Mouse (Mus musculus) embryo, embryonic 10 days (tissue): ENCODE data around the gene Ly6g5b.

ENCODE experiments used
- DNase-seq: peaks from one replicate; pipeline ENCODE4 v3.0.0-alpha.2; 2015; ENCODE audit warnings: low spot score

Gene Ly6g5b

DNA sequence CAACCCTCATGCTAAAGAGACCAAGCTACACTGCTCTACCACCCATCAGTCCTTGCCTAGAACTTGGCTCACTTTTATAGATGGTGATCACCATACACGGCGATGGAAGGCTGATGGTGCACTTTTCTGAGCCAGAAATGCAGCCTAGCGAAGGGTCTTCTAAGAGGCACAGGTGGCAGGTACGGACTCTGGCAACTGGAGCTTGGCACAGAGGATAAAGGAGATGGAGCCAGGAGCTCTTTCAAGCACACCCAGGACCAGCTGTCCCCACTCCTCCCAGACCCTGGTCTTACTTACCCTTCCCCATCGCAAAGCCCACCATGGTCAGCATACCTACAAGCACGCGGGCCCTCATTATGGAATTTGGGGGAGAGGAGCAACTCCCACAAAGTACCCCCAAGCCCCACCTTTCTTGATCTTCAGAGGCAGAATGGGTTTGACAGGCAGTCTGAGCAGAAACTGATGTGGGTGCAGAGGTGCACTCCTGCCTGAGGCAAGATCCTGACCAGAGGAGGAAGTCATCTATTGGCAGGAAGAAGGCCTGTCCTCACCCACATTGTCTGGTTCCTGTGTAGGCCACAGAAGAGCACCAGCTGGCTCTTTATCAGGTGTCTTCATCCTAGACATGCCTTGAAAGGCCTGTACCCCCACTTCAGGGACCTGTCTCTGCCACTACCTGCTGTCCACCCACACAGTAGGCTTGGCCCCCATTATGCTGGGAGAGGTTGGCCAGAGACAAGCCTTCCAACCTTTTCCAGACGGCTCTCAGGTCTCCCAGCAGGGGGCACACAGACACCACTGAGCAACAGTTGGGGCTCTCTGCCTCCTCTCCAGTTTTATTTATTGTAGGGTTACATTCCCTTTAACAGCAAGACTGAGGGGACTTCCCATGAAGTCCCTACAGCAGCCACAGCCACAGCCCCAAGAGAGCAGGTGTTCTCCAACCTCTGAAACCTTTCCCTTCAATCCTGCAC, at the start of gene Ly6g5b:
Ly6g5b (minus strand) TSS at position 383 of the 974 bp plus-strand sequence.
- DNase-seq, result peak; percentile 23

DNA sequence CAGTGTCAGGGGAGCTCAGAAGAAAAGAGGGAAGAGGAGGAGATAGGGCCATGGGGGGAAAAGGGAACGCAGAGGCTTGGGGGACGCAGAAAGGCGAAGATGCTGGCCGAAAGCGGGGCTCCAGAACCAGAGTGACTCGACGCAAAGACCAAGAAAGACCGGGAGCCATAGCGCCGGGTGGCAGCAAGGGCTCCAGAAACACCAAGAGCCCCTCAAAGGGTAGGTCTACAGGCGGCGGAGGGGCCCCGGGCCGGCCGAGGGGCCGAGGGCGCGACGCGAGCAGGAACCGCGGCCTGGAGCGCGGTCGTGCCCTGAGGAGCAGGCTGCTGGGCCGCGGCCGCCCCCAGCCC, 49.0 kb upstream of the Ly6g5b start:
- no peak for DNase-seq

DNA sequence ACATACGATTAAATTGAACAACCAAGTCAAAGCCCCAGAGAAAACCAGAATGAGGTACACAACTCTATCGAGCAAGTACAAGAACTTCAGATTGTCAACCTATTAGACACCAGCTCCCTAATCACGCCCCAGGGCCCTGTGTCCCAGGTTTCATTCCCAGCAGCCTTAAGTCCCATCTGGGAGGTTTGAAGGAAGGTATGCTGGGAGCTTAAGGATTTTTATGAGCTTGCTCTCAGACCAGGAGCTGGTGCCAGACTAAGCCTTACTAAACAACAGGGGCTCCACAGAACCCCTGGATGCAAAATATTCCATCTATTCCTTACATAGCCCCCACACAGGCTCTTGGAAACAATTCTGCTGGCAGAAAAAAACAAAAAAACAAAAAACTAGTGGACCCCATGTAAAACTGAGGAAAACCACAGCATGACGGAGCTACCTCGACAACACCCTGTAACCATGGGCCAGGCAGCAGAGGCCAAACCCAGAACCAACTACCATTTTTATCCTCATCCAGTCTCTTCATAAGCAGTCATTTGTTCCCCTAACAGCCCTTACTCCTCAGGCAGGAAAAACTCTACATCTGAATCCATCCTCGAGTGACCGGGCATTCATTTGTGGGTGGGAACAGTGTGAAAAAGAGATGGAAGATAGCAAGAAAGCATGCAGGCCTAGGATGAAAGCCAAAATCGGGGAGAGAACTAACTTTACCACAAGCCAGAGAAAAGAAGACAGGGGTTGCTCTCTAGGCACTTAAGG, 48.3 kb upstream of the Ly6g5b start:
- no peak for DNase-seq

DNA sequence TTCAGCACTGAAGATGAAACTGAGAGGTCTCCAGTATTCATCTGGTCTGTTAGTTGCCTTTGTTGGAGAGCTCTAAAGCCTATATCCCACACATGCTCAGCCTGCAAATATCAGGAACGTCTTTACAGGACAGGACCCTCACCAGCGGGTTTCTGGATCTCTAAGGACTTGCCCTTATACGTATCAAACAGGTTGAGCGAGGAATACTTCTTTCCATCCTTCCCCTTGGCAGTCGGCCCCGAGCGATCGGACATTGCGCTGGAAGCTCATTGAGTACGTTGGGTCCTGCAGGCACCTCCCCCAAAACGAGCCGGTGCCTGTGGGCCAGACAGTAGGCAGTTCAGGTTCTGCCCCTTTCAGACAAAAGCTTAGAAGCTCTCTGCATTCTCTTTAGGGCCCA, 47.5 kb upstream of the Ly6g5b start:
- no peak for DNase-seq

DNA sequence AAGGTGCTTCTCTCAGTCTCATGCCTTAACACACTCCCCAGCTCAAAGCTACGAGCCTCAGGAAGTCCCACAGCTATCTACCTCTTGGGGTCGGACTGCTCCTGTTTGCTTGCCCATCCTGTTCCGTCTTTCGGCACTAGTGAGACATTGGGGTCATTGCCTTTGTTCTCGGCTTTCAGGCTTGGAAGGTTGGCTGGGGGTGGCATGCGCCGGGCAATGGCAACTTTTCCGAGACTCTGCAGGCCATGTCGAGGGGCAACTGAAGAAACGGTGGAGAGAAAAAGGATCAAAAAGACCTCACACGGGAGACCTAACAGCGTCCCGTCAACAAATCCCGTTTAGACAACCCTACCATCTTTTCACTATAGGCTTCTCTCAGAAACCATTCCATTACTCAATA, 46.9 kb upstream of the Ly6g5b start:
- DNase-seq, result no peak

DNA sequence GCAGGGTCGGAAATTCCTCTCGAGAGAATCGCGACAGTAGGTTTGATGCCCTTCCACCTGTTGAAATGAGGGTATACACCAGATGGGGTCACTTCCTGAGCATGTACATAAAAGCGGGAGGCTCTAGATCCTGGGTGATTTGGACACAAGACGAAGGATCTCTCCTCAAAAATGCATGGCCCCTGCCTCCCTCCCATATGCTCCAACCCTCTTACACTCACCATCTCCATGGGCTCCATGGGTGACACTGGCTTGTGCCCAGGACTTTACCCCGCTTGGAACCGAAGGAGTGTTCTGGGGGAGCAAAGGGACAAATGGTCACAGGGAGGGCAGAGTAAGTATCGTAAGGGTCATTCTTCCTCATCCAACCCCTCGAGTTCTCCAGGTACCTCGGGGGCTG, 46.2 kb upstream of the Ly6g5b start:
- no peak for DNase-seq

DNA sequence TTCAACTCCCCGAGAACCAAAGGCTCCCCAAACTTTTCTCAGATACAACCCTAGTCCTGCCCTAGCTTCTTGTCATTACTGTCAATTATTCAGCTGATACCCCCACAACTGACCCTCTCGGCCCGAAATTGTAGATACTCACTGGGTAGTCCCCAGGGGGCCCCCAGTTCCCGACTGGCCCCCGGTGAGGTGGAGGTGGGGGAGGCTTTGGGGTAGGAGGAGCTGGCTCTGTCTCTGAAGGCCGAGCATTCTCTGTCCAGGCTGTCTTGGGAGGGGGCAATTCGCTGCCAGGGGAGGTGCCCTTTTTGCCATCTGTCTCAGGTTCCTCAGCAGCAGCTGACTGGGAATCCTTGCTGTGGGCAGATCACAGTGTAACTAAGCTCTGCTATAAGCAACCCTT, 44.4 kb upstream of the Ly6g5b start:
- no peak for DNase-seq

DNA sequence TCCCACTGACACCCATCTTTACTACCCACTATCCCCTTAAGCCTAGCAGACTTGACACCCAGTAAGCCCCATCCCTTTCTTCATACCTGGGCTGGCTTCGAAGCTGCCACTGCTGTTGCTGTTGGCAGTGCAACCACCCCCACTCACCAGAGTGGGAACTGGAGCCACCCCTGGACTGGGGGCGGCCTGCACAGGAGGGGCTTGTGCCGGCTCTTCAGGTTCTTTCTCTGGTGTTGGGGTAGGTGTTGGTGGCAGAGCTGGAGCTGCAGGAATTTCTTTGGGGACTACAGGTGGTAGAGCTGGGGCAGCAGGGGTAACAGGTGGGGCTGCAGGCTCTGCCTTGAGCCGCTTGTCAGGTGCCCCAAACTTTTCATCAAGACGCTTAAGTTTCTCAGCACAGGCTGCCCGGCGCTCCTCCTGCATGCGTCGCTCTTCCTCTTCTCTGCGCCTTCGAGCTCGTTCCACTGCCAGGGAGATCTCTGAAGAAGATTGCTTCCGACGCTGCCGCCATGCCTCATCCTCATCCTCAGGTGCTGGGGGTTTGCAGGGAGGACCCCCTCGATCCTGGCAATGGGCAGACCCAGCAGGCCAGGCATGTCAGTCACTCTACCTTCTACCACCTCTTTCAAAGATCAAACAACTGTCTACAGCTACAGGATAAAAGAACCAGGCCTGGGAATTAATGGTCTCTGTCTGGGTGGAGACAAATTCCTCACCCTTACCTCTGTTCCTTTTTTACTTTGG, 43.8 kb upstream of the Ly6g5b start:
- no peak for DNase-seq

DNA sequence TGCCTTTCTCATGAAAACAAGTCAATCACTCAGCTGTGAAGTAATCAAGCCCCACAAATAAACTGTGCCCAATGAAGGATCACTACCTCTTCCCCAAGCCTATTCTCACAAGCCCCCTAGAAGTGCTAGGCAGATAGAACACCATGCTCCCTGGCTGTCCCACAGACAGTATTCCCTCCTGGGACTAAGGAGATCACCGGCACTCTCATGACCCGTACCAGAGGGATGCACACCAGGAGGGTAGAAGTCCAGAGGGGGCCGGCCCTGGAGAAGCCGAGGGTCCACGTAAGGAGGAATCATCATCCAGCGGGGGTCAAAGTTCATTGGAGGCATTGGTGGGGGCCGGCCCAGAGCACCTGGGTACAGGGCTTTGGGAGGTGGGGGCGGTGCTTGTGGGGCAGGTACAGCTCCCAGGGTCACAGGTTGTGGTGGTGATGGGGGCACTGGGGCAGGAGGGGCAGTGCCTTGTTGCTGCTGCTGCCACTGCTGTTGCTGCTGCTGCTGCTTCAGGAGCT, 42.5 kb upstream of the Ly6g5b start:
- DNase-seq, result no peak

DNA sequence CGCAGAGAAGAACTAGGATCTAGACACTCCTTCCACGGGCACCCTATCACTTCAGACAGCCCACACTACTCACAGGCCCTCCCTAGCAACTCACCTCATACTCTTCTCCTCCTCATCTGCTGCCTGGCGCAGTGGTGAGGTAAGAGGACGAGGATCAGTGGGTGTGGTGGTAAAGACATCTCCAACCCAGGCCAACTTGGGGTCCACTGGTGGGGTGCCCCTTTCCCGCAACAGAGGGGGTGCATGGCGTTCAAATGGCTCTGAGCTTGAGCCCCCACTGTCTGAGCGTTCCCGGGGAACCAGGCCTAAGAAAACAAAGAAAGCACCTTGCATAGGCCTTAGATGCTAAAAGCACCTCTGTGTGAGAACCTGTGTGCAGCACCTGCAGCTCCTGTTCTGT, 42.0 kb upstream of the Ly6g5b start:
- no peak for DNase-seq

DNA sequence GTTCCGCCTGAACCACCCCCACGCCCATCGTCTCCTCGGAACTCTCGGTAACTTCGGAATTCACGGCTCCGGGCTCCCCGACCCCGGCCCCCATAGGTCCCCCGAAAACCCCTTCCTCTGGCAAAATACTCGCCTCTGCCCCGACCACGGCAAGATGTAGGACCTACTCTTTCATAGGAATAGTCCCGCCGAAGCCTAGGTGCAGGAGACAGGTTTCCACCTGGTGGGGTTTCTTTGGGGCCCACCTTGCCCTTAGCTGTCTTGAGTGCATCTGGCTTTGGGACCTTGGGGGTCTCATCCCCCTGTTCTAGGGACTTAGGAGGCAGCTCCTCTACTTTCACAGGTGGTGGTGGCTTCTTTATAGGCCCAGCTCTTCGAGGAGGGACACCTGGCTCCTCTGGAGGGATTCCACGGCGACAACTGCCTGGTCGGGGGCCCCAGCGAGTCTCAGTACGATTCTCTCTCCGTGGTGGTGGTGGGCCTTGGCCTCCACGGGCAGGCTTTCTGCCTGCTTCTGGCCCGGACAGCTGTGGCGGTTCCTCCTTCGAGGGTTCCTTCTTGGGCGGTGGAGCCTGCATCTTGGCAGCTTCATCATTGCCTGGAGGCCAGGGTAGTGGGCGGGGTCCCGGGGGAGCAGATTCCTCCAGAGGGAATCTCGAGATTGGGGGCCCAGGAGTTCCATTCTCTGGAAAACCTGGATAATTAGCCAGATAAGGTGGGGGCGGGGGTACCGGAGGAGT, 41.4 kb upstream of the Ly6g5b start:
- DNase-seq, result no peak

DNA sequence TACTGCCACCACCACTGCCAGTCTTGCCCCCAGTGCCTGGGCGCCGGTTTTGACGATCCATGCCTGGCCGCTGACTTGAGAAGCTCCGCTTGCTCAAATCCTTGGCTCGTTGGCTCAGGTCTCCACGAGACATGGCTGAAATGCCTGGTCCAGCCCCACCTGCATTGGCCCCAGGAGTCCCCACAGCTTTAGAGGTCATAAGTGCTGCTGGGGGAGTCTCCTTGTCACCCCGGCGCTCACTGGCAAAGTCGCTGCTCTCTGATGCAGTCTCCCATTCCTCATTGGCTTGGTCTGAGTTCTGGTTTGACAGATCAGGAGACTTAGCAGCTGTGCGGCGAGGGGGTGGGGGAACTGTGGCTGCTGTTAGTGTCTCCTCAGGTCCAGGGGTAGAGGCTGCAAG, 40.2 kb upstream of the Ly6g5b start:
- DNase-seq, result no peak

DNA sequence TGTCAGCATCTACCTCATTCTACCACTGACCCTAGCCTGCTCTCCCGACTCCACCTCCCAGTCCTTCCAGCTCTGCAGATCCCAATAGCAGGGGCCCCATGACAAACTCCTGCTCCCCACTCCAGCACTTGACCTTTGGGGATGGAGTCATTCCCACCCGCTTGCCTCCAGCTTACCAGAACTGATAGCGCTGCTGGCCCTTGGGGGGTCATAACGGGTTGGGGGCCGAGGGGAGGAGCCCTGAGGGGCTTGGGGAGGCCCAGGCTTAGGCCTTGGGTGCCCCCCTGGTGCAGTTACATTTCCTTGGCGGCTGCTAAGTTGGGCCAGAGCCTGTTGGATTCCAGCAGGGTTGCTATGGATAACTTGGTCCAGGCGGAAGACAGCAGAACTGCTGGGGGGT, 39.4 kb upstream of the Ly6g5b start:
- DNase-seq, result no peak

DNA sequence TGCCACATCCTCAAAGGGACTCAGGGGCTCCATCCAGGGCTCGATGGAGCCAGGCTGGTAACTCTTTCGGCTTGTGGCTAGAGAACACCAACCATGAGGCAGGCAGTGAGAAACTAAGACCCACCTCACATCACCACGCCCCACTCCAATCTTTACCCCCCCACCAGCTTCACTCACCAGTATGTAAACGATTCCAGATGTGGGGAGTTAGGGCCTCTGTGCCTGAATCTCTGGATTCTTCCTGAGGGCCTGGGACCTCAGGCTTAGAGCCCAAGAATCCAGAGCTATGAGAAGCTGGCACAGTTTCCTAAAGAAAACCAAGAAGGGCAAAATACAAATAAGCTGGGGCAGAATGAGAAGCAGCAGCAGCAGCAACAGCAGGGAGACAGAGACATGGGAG, 38.7 kb upstream of the Ly6g5b start:
- DNase-seq, result no peak

DNA sequence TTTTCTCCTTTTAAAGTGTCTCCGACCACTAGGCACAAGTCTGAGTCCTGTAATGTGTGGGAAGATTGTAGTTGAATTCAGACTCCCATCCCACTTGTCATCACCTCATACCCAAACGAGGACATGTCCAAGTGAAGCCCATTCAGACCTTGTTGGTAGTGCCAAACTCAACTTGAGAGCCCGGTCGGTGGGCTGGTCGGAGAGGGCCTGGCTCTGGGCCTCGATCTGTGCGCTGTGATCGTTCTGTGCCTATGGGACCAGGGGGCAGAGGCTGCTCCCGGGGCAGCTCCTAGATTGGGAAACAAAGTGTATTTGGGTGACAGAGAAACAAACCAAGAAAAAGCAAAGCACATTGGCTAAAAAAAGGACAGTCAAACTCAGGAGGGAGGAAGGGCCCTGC, 37.8 kb upstream of the Ly6g5b start:
- no peak for DNase-seq

DNA sequence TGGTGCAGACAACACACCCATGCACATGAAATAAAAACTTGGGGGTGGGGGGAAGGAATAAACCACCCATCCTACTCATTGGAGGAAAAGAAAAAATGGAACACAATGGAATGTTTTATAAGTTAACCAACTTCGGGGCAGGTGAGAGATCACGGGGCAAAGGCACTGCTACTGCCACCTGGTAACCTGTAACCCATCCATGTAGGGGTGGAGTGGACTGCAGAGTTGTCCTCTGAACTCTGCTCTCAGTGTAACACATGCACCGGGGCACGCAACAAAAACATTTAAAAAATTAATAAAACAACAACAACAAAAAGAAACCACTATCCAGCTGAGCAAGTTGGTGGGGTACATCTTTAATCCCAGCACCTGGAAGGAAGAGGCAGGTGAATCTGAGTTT, 36.9 kb upstream of the Ly6g5b start:
- no peak for DNase-seq

DNA sequence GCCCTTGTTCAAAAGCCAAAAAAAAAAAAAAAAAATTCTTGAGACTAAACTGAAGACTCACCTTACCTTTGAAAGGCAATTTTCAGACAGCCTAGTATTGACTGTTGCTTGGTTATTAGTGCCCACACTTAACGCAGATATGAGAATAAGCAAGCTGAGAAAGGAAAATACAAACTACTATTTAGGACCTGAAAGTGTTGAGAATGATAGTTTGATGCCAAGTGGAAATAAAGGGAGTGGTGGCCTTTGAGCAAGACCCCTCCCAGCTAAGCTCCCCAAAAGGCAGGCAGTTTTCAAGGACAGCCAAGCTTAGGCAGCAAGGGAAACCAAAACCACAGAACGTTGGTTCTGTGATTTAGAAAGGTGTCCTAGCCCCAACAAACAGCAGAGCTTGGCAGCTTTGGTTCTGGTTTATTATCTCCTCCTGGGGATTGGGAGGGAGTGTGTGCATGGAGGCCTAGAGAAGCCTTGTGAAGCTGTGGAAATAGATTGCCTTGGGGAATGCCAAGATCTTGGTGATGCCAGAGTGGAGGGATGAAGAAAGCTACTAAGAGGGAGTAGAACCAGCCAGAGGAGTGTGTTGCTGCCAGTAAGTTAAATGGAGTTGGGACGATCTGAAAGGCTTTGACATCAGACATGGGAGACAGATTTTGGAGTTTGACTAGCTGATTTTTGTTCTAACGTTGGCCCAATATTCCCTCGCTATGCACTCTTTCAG, 32.9 kb upstream of the Ly6g5b start:
- DNase-seq, result no peak

DNA sequence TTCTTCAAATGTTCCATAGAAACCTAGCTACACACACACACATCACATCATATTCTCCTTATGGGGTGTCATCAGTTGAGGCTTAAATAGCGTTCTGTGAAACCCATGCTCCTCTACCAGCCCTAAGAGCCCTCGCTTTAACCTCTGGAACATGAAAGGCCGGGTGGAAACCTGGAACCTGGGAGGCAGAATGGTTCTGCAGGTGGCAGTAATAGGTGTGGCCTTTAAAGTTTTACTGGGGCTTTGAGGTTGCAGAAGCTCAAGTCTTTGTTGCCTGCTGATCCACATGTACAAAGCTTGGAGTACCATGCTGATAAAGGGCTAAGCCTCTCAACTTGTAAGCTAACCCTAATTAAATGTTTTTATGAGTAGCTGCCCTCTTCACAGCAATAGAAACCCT, 32.1 kb upstream of the Ly6g5b start:
- DNase-seq, result no peak

DNA sequence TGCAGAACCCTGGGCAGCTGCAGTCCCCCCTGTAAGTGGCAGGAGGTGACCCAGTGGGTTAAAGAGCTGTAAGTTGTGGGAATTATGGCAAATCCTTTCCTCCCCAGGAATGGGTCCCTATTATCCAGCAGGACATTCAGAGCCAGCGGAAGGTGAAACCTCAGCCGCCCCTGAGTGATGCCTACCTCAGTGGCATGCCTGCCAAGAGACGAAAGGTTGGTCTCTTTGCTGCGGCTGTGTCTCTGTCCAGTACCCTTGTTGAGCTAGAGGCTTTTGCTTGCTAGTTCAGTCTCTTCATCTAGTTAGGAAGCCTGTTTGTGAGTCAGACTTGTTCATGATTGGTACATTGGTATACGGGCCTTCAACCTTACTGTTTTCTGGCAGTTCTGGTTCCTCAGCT, 30.9 kb upstream of the Ly6g5b start:
- no peak for DNase-seq

DNA sequence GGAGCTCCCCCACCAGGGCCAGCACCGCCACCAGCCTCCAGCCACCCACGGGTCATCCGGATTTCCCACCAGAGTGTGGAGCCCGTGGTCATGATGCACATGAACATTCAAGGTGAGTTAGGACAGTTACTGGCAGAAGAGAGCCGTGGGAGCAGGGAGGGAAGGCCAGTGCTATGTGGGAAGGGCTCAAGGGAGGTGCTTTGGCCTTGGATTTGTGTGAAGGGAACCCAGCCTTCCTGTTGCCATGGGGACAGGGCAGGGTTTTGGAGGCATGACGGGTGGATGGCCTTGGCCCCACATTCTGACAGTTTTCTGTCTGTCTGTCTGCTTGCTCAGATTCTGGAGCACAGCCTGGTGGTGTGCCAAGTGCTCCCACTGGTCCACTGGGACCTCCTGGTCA, 26.7 kb upstream of the Ly6g5b start:
- no peak for DNase-seq

DNA sequence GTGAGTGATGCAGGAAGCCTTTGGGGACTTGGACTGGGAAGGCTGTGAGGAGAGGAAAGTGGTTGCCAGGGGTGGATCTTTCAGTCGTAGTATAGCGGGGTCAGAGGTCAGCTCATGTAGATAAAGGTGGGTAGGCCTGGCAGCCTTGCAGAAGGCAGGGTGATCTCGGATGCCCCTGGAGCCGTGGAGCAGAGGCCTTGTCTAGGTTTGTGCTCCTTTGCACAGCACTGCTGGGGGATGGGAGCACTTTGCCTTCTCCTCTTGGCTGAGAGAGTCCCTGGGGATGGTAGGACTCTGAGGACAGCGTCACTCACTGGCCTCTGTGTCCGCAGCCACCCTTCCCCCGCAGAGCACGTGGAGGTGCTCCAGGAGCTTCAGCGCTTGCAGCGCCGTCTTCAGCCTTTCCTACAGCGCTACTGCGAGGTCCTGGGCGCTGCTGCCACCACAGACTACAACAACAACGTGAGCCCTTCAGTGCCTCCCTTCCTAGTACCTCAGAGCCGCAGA, 25.3 kb upstream of the Ly6g5b start:
- no peak for DNase-seq
